Comparison of ENCODE assay signal across 11 mouse cellular contexts in genomic region chr1:38394493-38394892, GRCm38 (mm10).
DNase-seq lines count a peak whose midpoint lies in the region; ATAC-seq lines count a peak whose summit lies in the region.
"Had no signal": no experiment of that assay in that cellular context is flagged by ENCODE, and none has a peak within 500 bp of the region (broad histone marks: within the 10 kb centered on the region; RNA-seq: fewer than 3 reads in every experiment).

No protein-coding gene starts in this region.

- H3K36me3 ChIP-seq in limb, embryonic 11.5 days (ENCODE audit: control insufficient read depth, insufficient read depth, low read length): no peaks in the 10 kb centered on the region
- H3K36me3 ChIP-seq in stomach, embryonic 16.5 days (ENCODE audit: control insufficient read depth, insufficient read depth, low read length): no peaks in the 10 kb centered on the region

- H3K4me1 ChIP-seq in limb, embryonic 11.5 days (ENCODE audit: control insufficient read depth, insufficient read depth, low read length): peaks cover 39% of the 10 kb centered on the region
- H3K4me1 ChIP-seq in stomach, embryonic 16.5 days (ENCODE audit: control insufficient read depth, insufficient read depth, low read length): peaks cover 15% of the 10 kb centered on the region

- H3K27me3 ChIP-seq in limb, embryonic 11.5 days (ENCODE audit: control insufficient read depth, insufficient read depth, low read length): no peaks in the 10 kb centered on the region
- H3K27me3 ChIP-seq in stomach, embryonic 16.5 days (ENCODE audit: control insufficient read depth, insufficient read depth, low read length): no peaks in the 10 kb centered on the region

- no peak for DNase-seq in frontal cortex, adult 2 months (ENCODE audit: extremely low spot score in 1 of 2, low spot score in 1 of 2)
- DNase-seq in right cerebral cortex, adult 18-20 months: peak; percentile 33
- no peak for DNase-seq in right cerebral cortex, postnatal 36 days (ENCODE audit: low spot score in 2 of 2)
- peak; percentile 39 for DNase-seq in limb, embryonic 11.5 days (ENCODE audit: low spot score)
- DNase-seq in right cerebral cortex, postnatal 14 days: no peak
- DNase-seq in cerebellum, adult 11-12 months: no peak
- DNase-seq: heart, postnatal 36 days had no signal

- peak; percentile 43 for ATAC-seq in frontal cortex, adult (ENCODE audit: low TSS enrichment)
- no peak for ATAC-seq in limb, embryonic 11.5 days (ENCODE audit: insufficient number of reproducible peaks, low FRiP score, low TSS enrichment, low read depth)
- ATAC-seq in stomach, embryonic 16.5 days (ENCODE audit: insufficient read depth, low FRiP score): peak; percentile 26; the same call in 1 of the 2 replicates

- WGBS in limb, embryonic 11.5 days: 39% methylated on average over 5 of the region's 5 CpGs
- WGBS in stomach, embryonic 16.5 days: 36% methylated on average over 5 of the region's 5 CpGs

- H3K9me3 ChIP-seq in limb, embryonic 11.5 days (ENCODE audit: control insufficient read depth, low read length): no peaks in the 10 kb centered on the region
- no peaks in the 10 kb centered on the region for H3K9me3 ChIP-seq in stomach, embryonic 16.5 days (replicated peaks; ENCODE audit: control insufficient read depth, low read length)

- no peak overlapping the region for H3K4me3 ChIP-seq in limb, embryonic 11.5 days (ENCODE audit: low read depth, low read length)
- no peak overlapping the region for H3K4me3 ChIP-seq in stomach, embryonic 16.5 days (replicated peaks; ENCODE audit: low read length)
- H3K4me3 ChIP-seq: myocyte had no signal

- H3K27ac ChIP-seq in limb, embryonic 11.5 days (replicated peaks; ENCODE audit: low read depth, low read length): peak overlapping the region; percentile 52; the same call in 1 of the 2 replicates
- peak overlapping the region; percentile 62 for H3K27ac ChIP-seq in stomach, embryonic 16.5 days (ENCODE audit: low read length)

- H3K4me2 ChIP-seq in limb, embryonic 11.5 days (ENCODE audit: low read depth, severe bottlenecking): 0 out of 2 replicates have a peak overlapping the region, but pooled peaks have one; percentile 15
- H3K4me2 ChIP-seq in stomach, embryonic 16.5 days (ENCODE audit: low read depth, low read length): no peak overlapping the region
- H3K4me2 ChIP-seq: liver, embryonic 11.5 days had no signal

- H3K9ac ChIP-seq in limb, embryonic 11.5 days (ENCODE audit: low read length): no peak overlapping the region
- H3K9ac ChIP-seq in stomach, embryonic 16.5 days (ENCODE audit: low read length): no peak overlapping the region

Comparison
In these comparisons a context has a peak if more than half of its experiments do, and no peak if none do; other contexts are left out.
1. DNase-seq: peak in right cerebral cortex, adult 18-20 months (single experiment) and limb, embryonic 11.5 days (single experiment); none in frontal cortex, adult 2 months (0 of 2), right cerebral cortex, postnatal 36 days (0 of 2), right cerebral cortex, postnatal 14 days (single experiment) and cerebellum, adult 11-12 months (single experiment).